Mouse (Mus musculus): ENCODE measurements at regions not wholly inside any gene's neighbourhood (a gene's known extent, or its start where the extent isn't known, plus 50 kb on each side); places are given as distances from the start of the nearest gene placed in this dataset.

DNA sequence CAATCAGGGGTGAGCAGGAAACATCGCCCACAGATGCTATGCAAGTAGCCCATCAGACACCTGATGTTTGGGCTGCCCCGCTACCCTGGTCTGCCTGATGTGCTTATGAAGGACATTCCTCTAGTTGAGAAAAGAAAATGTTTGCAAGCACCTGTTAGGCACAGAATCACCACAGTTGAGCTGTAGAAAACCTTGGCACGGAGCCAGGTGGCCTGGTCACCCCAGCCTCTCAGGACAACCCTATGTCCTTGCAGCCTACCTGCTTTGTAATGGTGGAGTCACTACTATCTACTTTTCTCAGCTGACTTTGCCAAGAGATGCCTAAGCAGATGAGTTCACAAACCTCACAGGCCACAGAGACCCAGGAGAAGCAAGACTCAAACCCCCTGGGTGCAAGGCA is 86.9 kb upstream of the Irx2 start:
- no peak for TF ChIP-seq CTCF (IDR thresholded peaks at IDR 0.05; ENCODE audit: insufficient read depth, low read length)
- TF ChIP-seq POLR2A (IDR thresholded peaks at IDR 0.05; ENCODE audit: borderline replicate concordance, extremely low read depth, low read depth, low read length) = no peak
